Mouse (Mus musculus): ENCODE results near the gene Smndc1.

The Smndc1 gene

GRCm38 (mm10) chr19:53383336-53383735 is 7.0 kb downstream of the Smndc1 start:
- DNase-seq (ENCODE audit: low read depth, low spot score) = no peak

- DNase-seq (ENCODE audit: low read depth, low spot score) = no peak
Observed at GRCm38 (mm10) chr19:53378421-53378820, 12.0 kb downstream of the Smndc1 start.

- no peak for DNase-seq (ENCODE audit: low read depth, low spot score)
Observed at GRCm38 (mm10) chr19:53377652-53378051, 12.7 kb downstream of the Smndc1 start.

GRCm38 (mm10) chr19:53375816-53376215 is 14.6 kb downstream of the Smndc1 start:
- DNase-seq (ENCODE audit: low read depth, low spot score) = no peak

GRCm38 (mm10) chr19:53375299-53375698 is 15.1 kb downstream of the Smndc1 start:
- DNase-seq (ENCODE audit: low read depth, low spot score) = no peak

- no peak for DNase-seq (ENCODE audit: low read depth, low spot score)
Observed at GRCm38 (mm10) chr19:53373570-53373969, 16.8 kb downstream of the Smndc1 start.

- no peak for DNase-seq (ENCODE audit: low read depth, low spot score)
Observed at GRCm38 (mm10) chr19:53371666-53372065, 18.7 kb downstream of the Smndc1 start, which contains the start of gene Gm10197. Gm10197 (minus strand) TSS chr19:53371766.

- DNase-seq (ENCODE audit: low read depth, low spot score) = no peak
Observed at GRCm38 (mm10) chr19:53370233-53370632, 20.1 kb downstream of the Smndc1 start.

GRCm38 (mm10) chr19:53369469-53370043 is 20.8 kb downstream of the Smndc1 start:
- DNase-seq (ENCODE audit: low read depth, low spot score) = peak; percentile 91

- peak; percentile 65 for DNase-seq (ENCODE audit: low read depth, low spot score)
Observed at GRCm38 (mm10) chr19:53366881-53367280, 23.5 kb downstream of the Smndc1 start.

- no peak for DNase-seq (ENCODE audit: low read depth, low spot score)
Observed at GRCm38 (mm10) chr19:53366057-53366775, 24.2 kb downstream of the Smndc1 start.

- DNase-seq (ENCODE audit: low read depth, low spot score) = peak; percentile 95
Observed at GRCm38 (mm10) chr19:53364963-53365362, 25.4 kb downstream of the Smndc1 start.

GRCm38 (mm10) chr19:53364551-53364950 is 25.8 kb downstream of the Smndc1 start:
- DNase-seq (ENCODE audit: low read depth, low spot score) = no peak

- peak; percentile 53 for DNase-seq (ENCODE audit: low read depth, low spot score)
Observed at GRCm38 (mm10) chr19:53362967-53363366, 27.4 kb downstream of the Smndc1 start.

GRCm38 (mm10) chr19:53360265-53360958 is 30.0 kb downstream of the Smndc1 start:
- DNase-seq (ENCODE audit: low read depth, low spot score) = peak; percentile 91

- peak; percentile 91 for DNase-seq (ENCODE audit: low read depth, low spot score)
Observed at GRCm38 (mm10) chr19:53359160-53360033, 31.0 kb downstream of the Smndc1 start.

GRCm38 (mm10) chr19:53355065-53355464 is 35.3 kb downstream of the Smndc1 start:
- DNase-seq (ENCODE audit: low read depth, low spot score) = peak; percentile 84

- DNase-seq (ENCODE audit: low read depth, low spot score) = peak; percentile 72
Observed at GRCm38 (mm10) chr19:53354271-53355000, 35.9 kb downstream of the Smndc1 start.

- DNase-seq (ENCODE audit: low read depth, low spot score) = peak; percentile 86
Observed at GRCm38 (mm10) chr19:53353864-53354263, 36.5 kb downstream of the Smndc1 start.

- no peak for DNase-seq (ENCODE audit: low read depth, low spot score)
Observed at GRCm38 (mm10) chr19:53345766-53346165, 44.6 kb downstream of the Smndc1 start.

GRCm38 (mm10) chr19:53344062-53344461 is 46.3 kb downstream of the Smndc1 start:
- DNase-seq (ENCODE audit: low read depth, low spot score) = no peak
